Mouse (Mus musculus) hindbrain, postnatal 0 days (tissue): ENCODE results near the gene Cep128. TPM values are rescaled to one million over a fixed set of nuclear protein-coding genes. Genes with fewer than 3 reads are reported as not detected.

Experiments
- ATAC-seq: fragments of 200-750 bp; cut with Nextera tagmentation; 2 replicates; pipeline ENCODE4 v1.8.0; 2017; ENCODE audit warnings: mild to moderate bottlenecking, moderate TSS enrichment, moderate library complexity
- DNase-seq: peaks from one replicate; pipeline ENCODE4 v3.0.0-alpha.2; 2015; ENCODE audit warnings: low spot score
- H3K27ac ChIP-seq: fragments of 300-500 bp; sonication (generic); 2 replicates; pipeline ENCODE4 v1.5.1; 2014; ENCODE audit warnings: mild to moderate bottlenecking
- H3K27me3 ChIP-seq: fragments of 300-500 bp; sonication (generic); 2 replicates; pipeline ENCODE4 v1.6.1; 2014; ENCODE audit warnings: low read length, mixed read lengths; ENCODE audit not compliant: insufficient read depth
- H3K36me3 ChIP-seq: fragments of 300-500 bp; sonication (generic); 2 replicates; pipeline ENCODE4 v1.6.1; 2014; ENCODE audit warnings: low read length, mixed read lengths; ENCODE audit not compliant: insufficient read depth
- H3K4me1 ChIP-seq: fragments of 300-500 bp; sonication (generic); 2 replicates; pipeline ENCODE4 v1.6.1; 2014; ENCODE audit warnings: antibody characterized with exemption, low read length, mixed read lengths; ENCODE audit not compliant: insufficient read depth
- H3K4me2 ChIP-seq: fragments of 300-500 bp; sonication (generic); 2 replicates; pipeline ENCODE4 v1.6.1; 2014; ENCODE audit warnings: low read depth, mild to moderate bottlenecking, low read length, moderate library complexity, mixed read lengths
- H3K4me3 ChIP-seq: fragments of 300-500 bp; sonication (generic); 2 replicates; pipeline ENCODE4 v1.5.1; 2014; ENCODE audit warnings: low read length
- H3K9ac ChIP-seq: fragments of 300-500 bp; sonication (generic); replicated peaks from 2 replicates; pipeline ENCODE4 v1.6.1; 2014; ENCODE audit warnings: mild to moderate bottlenecking, low read length, moderate library complexity, mixed read lengths
- H3K9me3 ChIP-seq: fragments of 300-500 bp; sonication (generic); 2 replicates; pipeline ENCODE4 v1.6.1; 2016; ENCODE audit warnings: low read length, mixed read lengths
- CTCF ChIP-seq: IDR thresholded peaks from 2 replicates; pipeline ENCODE4 v1.5.1; 2016; ENCODE audit warnings: antibody characterized with exemption, control low read depth, low read depth
- WGBS: fragments of 180-500 bp; shearing (Covaris S2); extraction: QIAGEN DNeasy Blood & Tissue Kit; methylation state at CpG from one replicate; pipeline ENCODE4 v1.1.7; 2014; 5-methylcytosine and 5-hydroxymethylcytosine counted together
- polyA plus RNA-seq: library from polyadenylated mRNA; unstranded; fragments of >200 nt; fragmentation: Nextera tagmentation; extraction: Ambion mirVana; gene quantifications from 2 replicates; pipeline ENCODE4 v1.2.1, GENCODE M21; 2015
- total RNA-seq: library from RNA; depleted of rRNA; stranded (reverse); fragments of >200 nt; gene quantifications from 2 replicates; pipeline ENCODE4 v1.2.3, GENCODE M21; 2014

The Cep128 gene
- total and polyA plus RNA-seq, 2 experiments from 2014 or later: 3.0 to 4.4 TPM

DNA sequence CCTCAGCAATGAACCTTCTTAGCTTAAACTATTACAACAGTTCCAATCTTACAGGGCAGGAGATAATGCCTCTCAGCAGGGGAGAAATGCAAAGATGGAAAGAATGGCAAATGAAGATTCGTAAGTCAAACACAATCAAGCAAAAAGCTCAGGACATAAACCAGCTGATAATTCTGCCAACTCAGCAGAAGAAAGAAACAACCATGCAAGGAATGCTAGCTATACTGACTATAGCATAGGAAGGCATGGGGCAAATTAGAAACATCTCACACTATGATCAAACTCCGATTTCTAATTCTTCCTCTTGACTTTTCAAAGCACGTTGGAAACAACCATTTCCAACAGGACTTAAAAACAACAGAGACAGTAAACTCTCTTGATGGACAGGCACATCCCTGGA is 120.5 kb downstream of the Cep128 start:
- DNase-seq: no peak
- H3K4me1 ChIP-seq: no peaks in the 10 kb centered on the region
- H3K27me3 ChIP-seq: no peaks in the 10 kb centered on the region
- 58% methylated on average over 3 of the region's 3 CpGs for WGBS
- H3K9me3 ChIP-seq: no peaks in the 10 kb centered on the region
- no peak overlapping the region for H3K4me3 ChIP-seq
- ATAC-seq: no peak
- H3K36me3 ChIP-seq: no peaks in the 10 kb centered on the region
- no peak overlapping the region for H3K9ac ChIP-seq
- TF ChIP-seq CTCF: no peak
- H3K27ac ChIP-seq: no peak overlapping the region
- no peak overlapping the region for H3K4me2 ChIP-seq

DNA sequence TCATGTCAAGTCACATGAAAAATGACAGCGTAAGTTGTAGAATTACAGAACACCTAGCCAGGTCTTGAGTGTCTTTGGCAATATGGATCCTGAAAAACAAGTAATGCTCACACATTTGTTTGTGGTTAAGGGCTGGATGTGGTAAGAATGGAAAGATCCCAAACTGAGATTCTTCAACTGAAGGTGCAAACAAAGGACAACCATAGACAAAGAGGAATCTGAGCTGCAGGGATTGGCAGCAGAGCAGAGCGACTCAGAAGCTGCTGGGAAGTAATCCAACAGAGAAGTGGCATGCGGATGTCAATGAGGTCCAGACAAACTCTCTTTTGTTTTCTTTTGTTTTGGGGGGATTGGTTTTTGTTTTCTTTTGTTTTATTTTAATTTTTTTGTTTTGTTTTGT is 121.4 kb downstream of the Cep128 start:
- Histone ChIP-seq H3K27ac (no peak overlapping the region), H3K27me3 (no peaks in the 10 kb centered on the region), H3K9ac (no peak overlapping the region), H3K9me3 (no peaks in the 10 kb centered on the region), H3K4me2 (no peak overlapping the region), H3K4me1 (no peaks in the 10 kb centered on the region), H3K4me3 (no peak overlapping the region), H3K36me3 (no peaks in the 10 kb centered on the region)
- DNase-seq: no peak
- ATAC-seq: no peak
- TF ChIP-seq CTCF: no peak
- WGBS: 50% methylated on average over 3 of the region's 3 CpGs

DNA sequence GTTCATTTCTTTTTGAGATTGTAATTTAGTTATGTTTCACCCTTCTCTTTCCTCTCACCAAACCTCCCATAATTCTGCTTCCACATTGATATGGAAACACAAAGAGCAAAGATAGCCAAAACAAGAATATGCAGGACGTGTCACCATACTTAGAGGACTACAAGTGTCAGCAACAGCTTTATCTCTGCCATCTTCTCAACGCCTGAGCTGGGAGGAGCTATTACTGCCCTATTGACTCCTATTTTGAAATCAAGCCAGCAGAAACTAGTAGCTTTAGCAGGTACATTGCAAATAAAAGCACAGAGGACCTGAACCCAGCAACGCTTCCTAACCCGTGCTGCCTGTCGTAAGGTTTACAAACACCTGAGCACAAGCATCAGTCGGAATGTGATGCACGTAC is 127.9 kb downstream of the Cep128 start:
- 92% methylated on average over 7 of the region's 7 CpGs for WGBS
- no peak for ATAC-seq
- no peaks in the 10 kb centered on the region for H3K27me3 ChIP-seq
- no peak for TF ChIP-seq CTCF
- no peak overlapping the region for H3K9ac ChIP-seq
- H3K4me2 ChIP-seq: no peak overlapping the region
- H3K36me3 ChIP-seq: no peaks in the 10 kb centered on the region
- H3K9me3 ChIP-seq: no peaks in the 10 kb centered on the region
- no peak overlapping the region for H3K4me3 ChIP-seq
- no peak for DNase-seq
- no peak overlapping the region for H3K27ac ChIP-seq
- no peaks in the 10 kb centered on the region for H3K4me1 ChIP-seq

DNA sequence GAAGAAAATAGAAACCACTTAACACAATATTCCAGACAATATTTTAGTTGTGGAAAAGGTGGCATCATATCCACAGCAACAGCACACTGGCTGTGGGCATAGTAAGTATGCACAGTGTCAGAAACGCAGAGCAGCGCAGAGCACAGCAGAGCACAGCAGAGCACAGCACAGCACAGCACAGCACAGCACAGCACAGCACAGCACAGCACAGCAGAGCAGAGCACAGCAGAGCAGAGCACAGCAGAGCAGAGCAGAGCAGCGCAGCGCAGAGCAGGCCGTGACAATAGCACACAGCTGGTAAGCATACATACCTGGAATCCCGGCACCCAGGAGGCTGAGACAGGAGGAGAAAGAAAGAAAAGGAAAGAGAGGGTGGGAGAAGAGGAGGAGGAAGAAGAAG is 129.4 kb downstream of the Cep128 start:
- Histone ChIP-seq H3K4me1 (no peaks in the 10 kb centered on the region), H3K4me2 (no peak overlapping the region), H3K27me3 (no peaks in the 10 kb centered on the region), H3K27ac (no peak overlapping the region), H3K9me3 (no peaks in the 10 kb centered on the region), H3K4me3 (no peak overlapping the region), H3K36me3 (no peaks in the 10 kb centered on the region), H3K9ac (no peak overlapping the region)
- TF ChIP-seq CTCF: no peak
- ATAC-seq (no peak), DNase-seq (no peak)
- 93% methylated on average over 6 of the region's 6 CpGs for WGBS

DNA sequence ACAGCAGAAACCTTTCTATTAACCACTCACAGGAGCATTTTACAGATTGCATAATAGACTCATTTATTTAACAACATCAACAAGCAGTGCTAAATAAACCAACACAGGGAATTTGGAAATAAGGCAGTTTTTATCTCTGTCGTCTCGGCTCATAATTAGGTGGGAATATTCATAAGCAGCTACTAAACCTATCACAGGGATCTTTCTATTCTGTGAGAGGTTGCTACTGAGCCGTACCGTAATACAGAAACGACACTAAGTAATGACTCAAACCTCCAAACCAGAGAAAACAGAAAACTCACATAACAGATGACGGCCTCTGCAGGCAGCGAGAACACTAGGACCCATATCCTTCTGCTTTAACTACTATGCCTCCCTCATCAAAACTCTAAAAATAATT is 163.6 kb downstream of the Cep128 start:
- no peak overlapping the region for H3K4me3 ChIP-seq
- TF ChIP-seq CTCF: no peak
- no peak overlapping the region for H3K4me2 ChIP-seq
- WGBS: 57% methylated on average over 7 of the region's 7 CpGs
- no peaks in the 10 kb centered on the region for H3K4me1 ChIP-seq
- H3K9ac ChIP-seq: no peak overlapping the region
- DNase-seq (no peak), ATAC-seq (no peak)
- no peaks in the 10 kb centered on the region for H3K36me3 ChIP-seq
- H3K27me3 ChIP-seq: no peaks in the 10 kb centered on the region
- H3K27ac ChIP-seq: no peak overlapping the region
- H3K9me3 ChIP-seq: no peaks in the 10 kb centered on the region

DNA sequence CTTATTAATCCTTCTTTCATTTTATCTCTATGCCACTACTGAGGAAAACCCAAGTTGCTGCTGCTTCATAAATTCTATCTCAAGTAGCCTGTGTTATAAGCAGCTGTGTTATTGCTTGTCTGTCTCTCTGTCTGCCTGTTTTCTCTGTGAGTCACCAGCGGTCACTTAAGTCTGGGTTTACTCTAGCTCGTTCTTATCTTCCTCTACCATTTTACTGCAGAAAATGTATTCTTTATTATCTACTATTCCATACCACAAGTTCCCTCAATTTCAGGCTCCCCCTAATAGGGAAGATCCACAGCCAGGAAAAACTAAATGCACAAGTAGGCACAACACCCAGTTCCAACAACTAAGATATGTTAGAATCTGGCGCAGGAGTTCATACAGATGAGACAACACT is 178.7 kb downstream of the Cep128 start:
- no peak for TF ChIP-seq CTCF
- H3K9me3 ChIP-seq: no peaks in the 10 kb centered on the region
- H3K4me2 ChIP-seq: no peak overlapping the region
- no peak for DNase-seq
- 94% methylated on average over 3 of the region's 3 CpGs for WGBS
- no peaks in the 10 kb centered on the region for H3K27me3 ChIP-seq
- no peak for ATAC-seq
- no peak overlapping the region for H3K9ac ChIP-seq
- no peaks in the 10 kb centered on the region for H3K4me1 ChIP-seq
- H3K4me3 ChIP-seq: no peak overlapping the region
- H3K27ac ChIP-seq: no peak overlapping the region
- H3K36me3 ChIP-seq: no peaks in the 10 kb centered on the region

DNA sequence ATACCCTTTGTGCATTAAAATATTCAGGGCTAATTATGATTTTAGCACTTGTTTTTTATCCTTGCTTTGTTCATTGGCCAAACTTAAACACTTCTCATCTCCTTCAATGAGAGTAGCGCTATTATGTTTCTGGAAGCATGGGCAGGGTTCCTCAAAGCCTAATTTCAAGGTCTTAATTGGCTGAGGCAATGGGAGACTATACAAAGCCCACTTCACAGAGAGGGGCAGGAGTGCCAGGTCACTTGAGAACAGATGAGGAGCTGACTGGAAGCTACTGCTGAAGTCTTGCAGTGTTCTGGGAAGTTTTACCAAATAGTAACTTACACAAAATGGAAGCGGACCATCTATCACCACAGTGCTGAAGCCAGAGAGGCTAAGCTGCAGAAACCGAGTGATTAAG is 179.9 kb downstream of the Cep128 start:
- no peaks in the 10 kb centered on the region for H3K9me3 ChIP-seq
- no peak overlapping the region for H3K4me2 ChIP-seq
- ATAC-seq (no peak), DNase-seq (no peak)
- no peak overlapping the region for H3K27ac ChIP-seq
- H3K4me3 ChIP-seq: no peak overlapping the region
- TF ChIP-seq CTCF: no peak
- WGBS: 72% methylated on average over 3 of the region's 3 CpGs
- H3K4me1 ChIP-seq: no peaks in the 10 kb centered on the region
- no peaks in the 10 kb centered on the region for H3K36me3 ChIP-seq
- H3K9ac ChIP-seq: no peak overlapping the region
- H3K27me3 ChIP-seq: no peaks in the 10 kb centered on the region
